Mouse (Mus musculus) right cerebral cortex, adult 18-20 months (tissue): Measurements from ENCODE around the gene Krtap2-4.
"Not testable (repeated sequence)": the region's sequence is repeated elsewhere in the genome, so short reads cannot be mapped to it uniquely, and the experiment has no call there.

Experiments used
- DNase-seq: peaks from one replicate; pipeline ENCODE4 v3.0.0; 2022; ENCODE audit warnings: mixed read lengths

Krtap2-4 gene

DNA sequence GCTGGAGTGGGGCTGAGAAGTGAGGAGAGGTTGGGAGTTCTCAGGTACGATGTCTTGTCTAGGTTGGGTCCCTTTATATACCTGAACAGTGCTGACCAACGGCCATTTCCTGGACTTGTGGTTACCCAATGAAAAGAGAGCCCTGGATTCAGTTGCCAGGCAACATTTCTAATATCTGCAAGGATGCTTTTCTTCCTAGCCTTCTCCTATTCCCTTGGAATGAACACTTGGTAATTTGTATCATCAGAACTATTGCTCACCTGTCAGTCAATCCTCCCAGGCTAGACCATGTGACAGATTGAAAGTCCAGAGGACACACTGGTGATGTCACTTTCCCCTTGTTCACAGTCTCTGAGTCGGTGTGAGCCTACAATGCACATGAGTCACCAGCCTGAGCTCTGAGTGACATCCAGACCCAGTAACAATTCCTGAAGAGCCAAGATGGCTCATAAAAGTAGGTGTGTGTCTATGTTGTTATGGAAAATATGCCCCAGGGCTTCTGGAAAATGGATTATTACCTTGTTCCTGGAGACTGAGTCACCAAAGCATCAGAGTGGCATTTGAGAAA is at the start of gene Krtap2-4:
TSS of gene Krtap2-4 (minus strand) at position 51 of the 568 bp plus-strand sequence.
- DNase-seq = no peak

DNA sequence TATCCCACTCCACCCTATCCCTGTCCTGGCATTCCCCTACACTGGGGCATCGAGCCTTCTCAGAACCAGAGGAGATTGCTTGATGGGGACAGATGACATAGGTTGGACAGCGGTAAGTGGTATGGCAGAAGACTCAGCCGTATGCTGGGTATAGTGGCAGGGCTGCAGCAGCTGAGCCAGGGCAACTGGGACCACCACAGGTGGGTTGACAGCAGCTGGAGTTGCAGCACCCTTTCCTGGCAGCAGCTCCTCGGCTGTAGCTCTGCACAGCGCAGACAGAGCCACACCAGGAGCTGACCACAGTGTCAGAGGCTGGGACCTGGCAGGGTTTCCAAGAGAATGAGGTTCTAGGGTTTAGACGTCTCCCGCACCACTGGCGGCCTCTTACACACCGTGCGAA is 48.2 kb upstream of the Krtap2-4 start:
- DNase-seq = no peak

GRCm38 (mm10) chr11:99659256-99659655 is 44.6 kb upstream of the Krtap2-4 start:
- DNase-seq = no peak

- not testable (repeated sequence) for DNase-seq
Observed at GRCm38 (mm10) chr11:99658467-99659010, 43.9 kb upstream of the Krtap2-4 start, which contains the start of gene Gm11563. Gene Gm11563, minus strand, starts transcription at chr11:99658960.

DNA sequence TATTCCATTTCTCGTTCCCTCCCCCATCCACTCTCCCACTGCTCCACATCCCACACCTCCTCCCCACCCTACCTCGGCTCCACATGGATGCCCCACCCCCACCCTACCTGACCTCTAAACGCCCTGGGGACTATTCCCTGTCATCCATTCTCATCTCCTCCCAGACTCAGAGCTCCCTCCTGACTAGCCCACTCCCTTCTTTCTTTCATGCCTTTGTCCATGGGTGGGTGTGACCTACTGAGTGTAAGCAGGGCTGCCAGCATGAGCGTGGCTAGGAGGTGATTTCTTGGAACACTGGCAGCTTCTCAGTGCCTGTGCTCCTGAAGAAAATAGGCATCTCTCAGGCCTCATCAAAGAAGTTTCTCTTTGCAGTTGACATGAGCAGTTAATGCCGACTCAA is 42.4 kb upstream of the Krtap2-4 start:
- no peak for DNase-seq

GRCm38 (mm10) chr11:99650136-99650535 is 35.5 kb upstream of the Krtap2-4 start, which contains the start of gene Gm11555:
Gene Gm11555, minus strand, starts transcription at chr11:99650236.
- no peak for DNase-seq

GRCm38 (mm10) chr11:99646444-99646843 is 31.8 kb upstream of the Krtap2-4 start:
- DNase-seq = peak; percentile 32

GRCm38 (mm10) chr11:99644351-99644750 is 29.7 kb upstream of the Krtap2-4 start:
- no peak for DNase-seq

GRCm38 (mm10) chr11:99643635-99644139 is 29.0 kb upstream of the Krtap2-4 start, which contains the start of gene Krtap4-7:
Gene Krtap4-7, minus strand, starts transcription at chr11:99644089.
- DNase-seq = not testable (repeated sequence)

DNA sequence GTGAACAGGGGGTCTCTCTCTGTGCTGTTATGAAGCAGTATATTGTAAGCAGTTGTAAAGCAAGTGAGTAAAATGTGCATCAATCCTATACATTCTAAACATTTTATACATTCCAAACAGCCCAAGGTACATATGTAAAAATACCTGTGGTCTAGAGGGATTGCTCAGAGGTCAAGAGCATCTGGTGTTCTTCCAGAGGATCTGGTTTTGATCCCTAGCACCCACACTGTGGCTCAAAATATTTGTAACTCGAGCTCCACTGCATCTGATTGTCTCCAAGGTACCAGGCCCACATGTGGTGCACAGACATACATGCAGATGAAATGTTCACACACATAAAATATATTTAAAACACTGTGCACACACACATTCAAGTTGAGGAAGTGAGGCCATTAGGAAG is 26.3 kb upstream of the Krtap2-4 start:
- no peak for DNase-seq

DNA sequence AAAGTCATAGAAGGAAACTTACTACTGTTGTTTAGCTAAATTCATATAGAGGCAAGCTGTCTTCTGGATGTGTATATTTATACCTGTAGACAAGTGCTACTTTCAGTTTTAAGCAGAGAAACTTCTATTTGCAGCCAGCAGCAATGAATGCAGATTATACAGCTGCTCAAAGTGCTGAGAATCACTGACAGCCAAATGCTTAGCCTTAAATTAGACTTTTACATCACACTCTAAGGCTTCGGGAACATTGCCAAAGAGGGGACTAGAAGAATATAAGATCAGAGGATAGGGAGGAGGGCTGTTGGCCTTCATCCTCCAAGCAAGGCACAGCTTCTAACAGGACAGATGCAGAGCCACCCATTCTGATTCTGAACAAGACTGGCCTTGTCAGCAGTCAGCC is 22.4 kb upstream of the Krtap2-4 start:
- DNase-seq = no peak

DNA sequence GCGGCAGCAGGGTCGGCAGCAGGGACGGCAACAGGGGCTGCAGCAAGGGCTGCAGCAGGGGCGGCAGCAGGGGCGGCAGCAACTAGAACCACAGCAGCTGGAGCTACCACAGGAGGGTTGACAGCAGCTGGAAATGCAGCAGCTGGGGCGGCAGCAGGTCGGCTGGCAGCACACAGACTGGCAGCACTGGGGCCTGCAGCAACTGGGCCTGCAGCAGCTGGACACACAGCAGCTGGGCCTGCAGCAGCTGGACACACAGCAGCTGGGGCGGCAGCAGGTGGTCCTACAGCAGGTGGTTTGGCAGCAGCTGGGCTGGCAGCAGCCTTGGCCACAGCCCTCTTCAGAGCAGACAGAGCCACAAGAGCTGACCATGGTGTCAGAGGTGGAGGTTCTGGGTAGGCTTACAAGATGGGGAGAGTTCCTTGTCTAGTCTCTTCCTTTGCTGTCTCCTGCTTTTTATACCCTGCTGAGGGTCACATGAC is 20.0 kb upstream of the Krtap2-4 start, which contains the start of gene Krtap4-2:
TSS of gene Krtap4-2 (minus strand) at position 432 of the 482 bp plus-strand sequence.
- DNase-seq = no peak

DNA sequence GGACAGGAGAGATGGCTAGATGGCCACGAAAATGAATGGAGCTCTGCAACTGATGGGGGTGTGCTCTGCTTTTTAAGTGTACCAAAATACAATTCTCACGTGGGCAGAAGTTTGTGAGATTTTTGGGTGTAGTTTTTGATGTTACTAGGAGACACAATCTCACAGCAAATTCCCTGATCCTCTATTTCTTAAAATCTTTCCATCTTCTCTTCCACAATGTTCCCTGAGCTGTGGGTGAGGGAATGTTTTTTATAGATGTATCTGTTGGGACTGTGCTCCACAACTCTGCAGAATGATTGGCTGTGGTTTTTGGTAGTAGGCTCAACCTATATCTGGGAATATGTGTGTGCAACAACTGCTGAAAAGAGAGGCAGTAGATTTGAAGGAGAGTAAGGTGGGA is 18.6 kb upstream of the Krtap2-4 start:
- peak; percentile 45 for DNase-seq

GRCm38 (mm10) chr11:99630890-99631289 is 16.2 kb upstream of the Krtap2-4 start:
- DNase-seq = no peak

DNA sequence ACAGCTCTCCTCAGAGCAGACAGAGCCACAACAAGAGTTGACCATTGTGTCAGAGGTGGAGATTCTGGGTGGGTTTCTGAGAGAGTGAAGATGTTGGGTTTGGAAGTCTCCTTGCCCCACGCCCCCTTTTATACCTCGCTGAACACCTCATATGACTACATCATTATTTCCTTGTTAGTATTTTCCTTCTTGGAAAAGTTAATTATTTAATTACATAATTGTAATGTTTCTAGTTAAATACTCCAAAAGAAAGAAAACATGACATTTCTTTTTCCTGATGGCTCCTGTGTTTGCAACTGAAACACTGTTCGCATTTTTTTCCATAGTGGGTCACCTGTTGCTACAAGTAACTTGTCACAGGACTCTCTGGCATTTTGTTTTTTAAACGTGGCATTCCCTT is 13.5 kb upstream of the Krtap2-4 start, which contains the start of gene Krtap4-1:
TSS of gene Krtap4-1 (minus strand) at position 101 of the 400 bp plus-strand sequence.
- DNase-seq = no peak

DNA sequence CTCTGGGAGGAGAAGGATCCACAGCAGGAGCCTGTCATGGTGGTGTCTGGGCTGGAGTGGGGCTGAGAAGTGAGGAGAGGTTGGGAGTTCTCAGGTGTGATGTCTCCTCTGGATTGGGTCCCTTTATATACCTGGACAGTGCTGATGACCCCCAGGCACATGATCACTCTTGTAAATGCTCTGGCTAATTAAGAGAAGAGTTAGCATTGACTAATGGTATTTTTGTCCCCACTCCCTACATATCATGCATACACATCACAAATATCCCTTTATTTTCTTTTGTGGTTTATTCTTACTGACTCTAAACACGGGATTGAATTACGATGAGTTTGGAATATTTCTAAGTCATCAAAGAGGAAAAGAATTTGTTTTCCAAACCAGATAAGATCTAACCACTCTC is 5.7 kb upstream of the Krtap2-4 start, which contains the start of gene Gm11562:
TSS of gene Gm11562 (minus strand) at position 101 of the 400 bp plus-strand sequence.
- DNase-seq = no peak

GRCm38 (mm10) chr11:99610089-99610488 is 4.6 kb downstream of the Krtap2-4 start, which contains the start of gene Gm11937:
Gene Gm11937, minus strand, starts transcription at chr11:99610189.
- not testable (repeated sequence) for DNase-seq

- peak; percentile 60 for DNase-seq
Observed at GRCm38 (mm10) chr11:99609126-99609525, 5.5 kb downstream of the Krtap2-4 start.

DNA sequence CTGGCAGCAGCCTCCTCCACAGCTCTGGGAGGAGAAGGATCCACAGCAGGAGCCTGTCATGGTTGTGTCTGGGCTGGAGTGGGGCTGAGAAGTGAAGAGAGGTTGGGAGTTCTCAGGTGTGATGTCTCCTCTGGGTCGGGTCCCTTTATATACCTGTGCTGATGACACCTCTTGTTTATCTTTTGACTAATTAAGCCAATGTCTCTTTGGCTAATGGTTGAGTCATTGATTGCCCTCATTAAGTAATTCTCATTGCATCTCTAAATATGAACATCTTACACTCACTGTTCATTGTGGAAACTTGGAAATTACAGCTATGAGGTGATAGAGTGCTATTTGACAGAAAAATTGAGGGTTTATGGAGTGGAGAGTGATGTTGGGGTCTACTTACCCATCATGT is 11.4 kb downstream of the Krtap2-4 start, which contains the start of gene Gm11938:
TSS of gene Gm11938 (minus strand) at position 101 of the 400 bp plus-strand sequence.
- DNase-seq = not testable (repeated sequence)

DNA sequence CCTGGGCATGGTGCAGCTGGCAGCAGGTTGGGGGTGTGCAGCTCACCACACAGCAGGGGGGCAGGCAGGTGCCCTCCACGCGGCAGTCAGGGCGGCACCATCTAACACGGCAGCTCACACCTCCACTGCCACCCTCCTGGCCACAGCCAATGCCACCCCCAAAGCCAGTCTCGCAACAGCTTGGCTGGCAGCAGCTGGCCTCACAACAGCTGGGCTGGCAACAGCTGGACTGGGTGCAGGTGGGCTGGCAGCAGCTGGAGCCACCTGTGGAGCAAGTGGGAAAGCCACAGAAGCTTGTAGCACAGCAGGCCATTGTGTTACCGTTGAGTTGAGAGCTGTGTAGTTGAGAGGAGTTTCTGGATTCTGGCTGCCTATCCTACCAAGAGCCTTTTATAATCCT is 16.9 kb downstream of the Krtap2-4 start, which contains the start of gene Krtap9-3:
TSS of gene Krtap9-3 (minus strand) at position 364 of the 400 bp plus-strand sequence.
- not testable (repeated sequence) for DNase-seq

- DNase-seq = no peak
Observed at GRCm38 (mm10) chr11:99590981-99591380, 23.7 kb downstream of the Krtap2-4 start, which contains the start of gene Krtap1-3. Gene Krtap1-3, minus strand, starts transcription at chr11:99591339.

GRCm38 (mm10) chr11:99585096-99585495 is 29.6 kb downstream of the Krtap2-4 start:
- DNase-seq = peak; percentile 32

GRCm38 (mm10) chr11:99583245-99583704 is 31.4 kb downstream of the Krtap2-4 start, which contains the start of gene Krtap1-4:
Gene Krtap1-4, minus strand, starts transcription at chr11:99583654.
- DNase-seq = no peak
